ENCODE assay signal across 7 mouse cellular contexts in genomic region chr6:117878700-117879407, GRCm38 (mm10). TPM values are rescaled to one million over a fixed set of nuclear protein-coding genes. Genes with fewer than 3 reads are reported as not detected.
DNase-seq lines count a peak whose midpoint lies in the region; ATAC-seq and TF ChIP-seq lines count a peak whose summit lies in the region.

No protein-coding gene starts in this region.

- ATAC-seq in CD4-positive, CD25-positive, alpha-beta regulatory T cell, adult 4 months: peak; percentile 75
- peak; percentile 85 for ATAC-seq in heart, embryonic 11.5 days (replicated peaks; ENCODE audit: insufficient number of reproducible peaks, low FRiP score, low TSS enrichment)

- H3K9ac ChIP-seq in heart, embryonic 11.5 days (ENCODE audit: low read depth, low read length): peak overlapping the region; percentile 91

- H3K4me2 ChIP-seq in heart, embryonic 11.5 days: peak overlapping the region; percentile 72

- peaks cover 5% of the 10 kb centered on the region; the same call in 1 of the 2 replicates for H3K4me1 ChIP-seq in heart, embryonic 11.5 days (ENCODE audit: control insufficient read depth, insufficient read depth, low read length)
- H3K4me1 ChIP-seq in lung, adult 2 months (ENCODE audit: control insufficient read depth, insufficient read depth, low read length): peaks cover 5% of the 10 kb centered on the region; the same call in 1 of the 2 replicates
- no peaks in the 10 kb centered on the region for H3K4me1 ChIP-seq in olfactory bulb, adult 2 months (ENCODE audit: control insufficient read depth, insufficient read depth, low read length)

- H3K36me3 ChIP-seq in heart, embryonic 11.5 days (ENCODE audit: control insufficient read depth, insufficient read depth, low read length): no peaks in the 10 kb centered on the region

- H3K4me3 ChIP-seq in heart, embryonic 11.5 days (ENCODE audit: low read depth, low read length): peak overlapping the region; percentile 53
- peak overlapping the region; percentile 83 for H3K4me3 ChIP-seq in lung, adult 2 months (replicated peaks; ENCODE audit: extremely low read depth, low read depth, low read length)
- H3K4me3 ChIP-seq in olfactory bulb, adult 2 months (ENCODE audit: insufficient read depth, low read depth, low read length): peak overlapping the region; percentile 73

- no peak for TF ChIP-seq CTCF in lung, adult 2 months (IDR thresholded peaks at IDR 0.05; ENCODE audit: insufficient read depth, low read length)
- TF ChIP-seq CTCF in olfactory bulb, adult 2 months (IDR thresholded peaks at IDR 0.05; ENCODE audit: insufficient read depth, low read depth, low read length): no peak

- no peaks in the 10 kb centered on the region for H3K27me3 ChIP-seq in heart, embryonic 11.5 days (ENCODE audit: control insufficient read depth, insufficient read depth, low read length)

- no peak; the same call in 1 of the 2 replicates for TF ChIP-seq POLR2A in lung, adult 2 months (IDR thresholded peaks at IDR 0.05; ENCODE audit: borderline replicate concordance, extremely low read depth, low read depth, low read length)
- no peak for TF ChIP-seq POLR2A in olfactory bulb, adult 2 months (IDR thresholded peaks at IDR 0.05; ENCODE audit: insufficient read depth, low read depth, low read length)

- WGBS in heart, embryonic 11.5 days (ENCODE audit: insufficient replicate concordance): 10% methylated on average over 26 of the region's 26 CpGs
- 11% methylated on average over 26 of the region's 26 CpGs for WGBS in lung, adult 2 months
- 12% methylated on average over 26 of the region's 26 CpGs for WGBS in olfactory bulb, adult 2 months

- H3K9me3 ChIP-seq in heart, embryonic 11.5 days (replicated peaks; ENCODE audit: control insufficient read depth, low read length): no peaks in the 10 kb centered on the region

- peak; percentile 98 for DNase-seq in 416B (ENCODE audit: low read depth)
- peak; percentile 93 for DNase-seq in embryo, embryonic 11 days
- peak; percentile 93 for DNase-seq in kidney, postnatal 14 days
- DNase-seq in lung, adult 2 months: no peak

- peak overlapping the region; percentile 99 for H3K27ac ChIP-seq in heart, embryonic 11.5 days (ENCODE audit: low read depth, low read length)
- H3K27ac ChIP-seq in olfactory bulb, adult 2 months (ENCODE audit: insufficient read depth, low read depth, low read length): peak overlapping the region; percentile 98

RNA-seq across cellular contexts. Expression of gene Zfp239, which starts 17.0 kb away (rescaled TPM):
- polyA plus RNA-seq in CD4-positive, CD25-positive, alpha-beta regulatory T cell, adult 4 months (2017; shearing (Covaris generic)): 1 to 10 TPM; 2.4 to 3.3 TPM
- 2.4 and 4.1 TPM in 2 replicates for polyA plus RNA-seq in heart, embryonic 11.5 days (2014; fragmentation: Nextera tagmentation; extraction: Ambion mirVana)
- polyA plus RNA-seq in lung, adult 2 months (2012; rRNA removed): 0.38 and 0.99 TPM in 2 replicates
- not detected in 2 replicates for polyA plus RNA-seq in olfactory bulb, adult 2 months (2012; ENCODE audit: insufficient read depth, insufficient read length, low replicate concordance, missing spikeins)

RNA-seq across cellular contexts. Expression of gene Hnrnpf, which starts 21.3 kb away (rescaled TPM):
- 1,000 to 10,000 TPM; 1,072 to 1,239 TPM for polyA plus RNA-seq in CD4-positive, CD25-positive, alpha-beta regulatory T cell, adult 4 months (2017; shearing (Covaris generic))
- 554 and 606 TPM in 2 replicates for polyA plus RNA-seq in heart, embryonic 11.5 days (2014; fragmentation: Nextera tagmentation; extraction: Ambion mirVana)
- 100 and 154 TPM in 2 replicates for polyA plus RNA-seq in lung, adult 2 months (2012; rRNA removed)
- polyA plus RNA-seq in olfactory bulb, adult 2 months (2012; ENCODE audit: insufficient read depth, insufficient read length, low replicate concordance, missing spikeins): 271 and 502 TPM in 2 replicates

RNA-seq across cellular contexts. Expression of gene Zfp637, which starts 37.9 kb away (rescaled TPM):
- polyA plus RNA-seq in CD4-positive, CD25-positive, alpha-beta regulatory T cell, adult 4 months (2017; shearing (Covaris generic)): 10 to 100 TPM; 34.4 to 40.9 TPM
- polyA plus RNA-seq in heart, embryonic 11.5 days (2014; fragmentation: Nextera tagmentation; extraction: Ambion mirVana): 64.8 and 72.4 TPM in 2 replicates
- 27.7 and 30.6 TPM in 2 replicates for polyA plus RNA-seq in lung, adult 2 months (2012; rRNA removed)
- polyA plus RNA-seq in olfactory bulb, adult 2 months (2012; ENCODE audit: insufficient read depth, insufficient read length, low replicate concordance, missing spikeins): not detected in 2 replicates

RNA-seq across cellular contexts. Expression of gene Fxyd4, which starts 58.6 kb away (rescaled TPM):
- polyA plus RNA-seq in CD4-positive, CD25-positive, alpha-beta regulatory T cell, adult 4 months (2017; shearing (Covaris generic)): 10 to 100 TPM in 1 of 2 experiments, 1 to 10 TPM in 1; 7.6 to 14.3 TPM
- polyA plus RNA-seq in heart, embryonic 11.5 days (2014; fragmentation: Nextera tagmentation; extraction: Ambion mirVana): 0.76 and 2.4 TPM in 2 replicates
- polyA plus RNA-seq in lung, adult 2 months (2012; rRNA removed): 0.41 and 0.61 TPM in 2 replicates
- polyA plus RNA-seq in olfactory bulb, adult 2 months (2012; ENCODE audit: insufficient read depth, insufficient read length, low replicate concordance, missing spikeins): not detected in 2 replicates
